Mouse (Mus musculus): ENCODE measurements around the gene H2-K1.
"Not testable (repeated sequence)": the region's sequence is repeated elsewhere in the genome, so short reads cannot be mapped to it uniquely, and the experiment has no call there.

Gene H2-K1

GRCm38 (mm10) chr17:33998697-33999096 is 1.4 kb downstream of the H2-K1 start:
- in situ Hi-C loops (cut with MboI; ENCODE audit: low pct_unique_long_range_greater_than_20kb in 1 of 2, low sequenced_read_pairs in 2 of 2, unreplicated experiment in 1 of 2): not testable (repeated sequence)

- in situ Hi-C loops (cut with MboI; ENCODE audit: low pct_unique_long_range_greater_than_20kb in 1 of 2, low sequenced_read_pairs in 2 of 2, unreplicated experiment in 1 of 2): not testable (repeated sequence)
Observed at GRCm38 (mm10) chr17:33997025-33997424, 3.1 kb downstream of the H2-K1 start.

- in situ Hi-C loops (cut with MboI; ENCODE audit: low pct_unique_long_range_greater_than_20kb in 1 of 2, low sequenced_read_pairs in 2 of 2, unreplicated experiment in 1 of 2): no loop called here
Observed at GRCm38 (mm10) chr17:33995651-33996050, 4.5 kb downstream of the H2-K1 start.

- in situ Hi-C loops (cut with MboI; ENCODE audit: low pct_unique_long_range_greater_than_20kb in 1 of 2, low sequenced_read_pairs in 2 of 2, unreplicated experiment in 1 of 2): no loop called here
Observed at GRCm38 (mm10) chr17:33994959-33995358, 5.2 kb downstream of the H2-K1 start.

- in situ Hi-C loops (cut with MboI; ENCODE audit: low pct_unique_long_range_greater_than_20kb in 1 of 2, low sequenced_read_pairs in 2 of 2, unreplicated experiment in 1 of 2): no loop called here
Observed at GRCm38 (mm10) chr17:33991788-33992664, 8.1 kb downstream of the H2-K1 start.

- in situ Hi-C loops (cut with MboI; ENCODE audit: low pct_unique_long_range_greater_than_20kb in 1 of 2, low sequenced_read_pairs in 2 of 2, unreplicated experiment in 1 of 2): not testable (repeated sequence)
Observed at GRCm38 (mm10) chr17:33982136-33982535, 18.0 kb downstream of the H2-K1 start.

- in situ Hi-C loops (cut with MboI; ENCODE audit: low pct_unique_long_range_greater_than_20kb in 1 of 2, low sequenced_read_pairs in 2 of 2, unreplicated experiment in 1 of 2): not testable (repeated sequence)
Observed at GRCm38 (mm10) chr17:33981192-33981909, 18.8 kb downstream of the H2-K1 start.

GRCm38 (mm10) chr17:33980181-33981035 is 19.7 kb downstream of the H2-K1 start:
- in situ Hi-C loops (cut with MboI; ENCODE audit: low pct_unique_long_range_greater_than_20kb in 1 of 2, low sequenced_read_pairs in 2 of 2, unreplicated experiment in 1 of 2): no loop called here

- in situ Hi-C loops (cut with MboI; ENCODE audit: low pct_unique_long_range_greater_than_20kb in 1 of 2, low sequenced_read_pairs in 2 of 2, unreplicated experiment in 1 of 2): no loop called here
Observed at GRCm38 (mm10) chr17:33979512-33980050, 20.6 kb downstream of the H2-K1 start.

- in situ Hi-C loops (cut with MboI; ENCODE audit: low pct_unique_long_range_greater_than_20kb in 1 of 2, low sequenced_read_pairs in 2 of 2, unreplicated experiment in 1 of 2): no loop called here
Observed at GRCm38 (mm10) chr17:33978631-33979031, 21.5 kb downstream of the H2-K1 start.

- in situ Hi-C loops (cut with MboI; ENCODE audit: low pct_unique_long_range_greater_than_20kb in 1 of 2, low sequenced_read_pairs in 2 of 2, unreplicated experiment in 1 of 2): no loop called here
Observed at GRCm38 (mm10) chr17:33977861-33978557, 22.1 kb downstream of the H2-K1 start.

- in situ Hi-C loops (cut with MboI; ENCODE audit: low pct_unique_long_range_greater_than_20kb in 1 of 2, low sequenced_read_pairs in 2 of 2, unreplicated experiment in 1 of 2): no loop called here
Observed at GRCm38 (mm10) chr17:33973572-33973971, 26.6 kb downstream of the H2-K1 start.

- in situ Hi-C loops (cut with MboI; ENCODE audit: low pct_unique_long_range_greater_than_20kb in 1 of 2, low sequenced_read_pairs in 2 of 2, unreplicated experiment in 1 of 2): no loop called here
Observed at GRCm38 (mm10) chr17:33972691-33973090, 27.5 kb downstream of the H2-K1 start.

GRCm38 (mm10) chr17:33969394-33969793 is 30.8 kb downstream of the H2-K1 start:
- in situ Hi-C loops (cut with MboI; ENCODE audit: low pct_unique_long_range_greater_than_20kb in 1 of 2, low sequenced_read_pairs in 2 of 2, unreplicated experiment in 1 of 2): loop anchor here in 1 of 2 experiments (5.0 kb wide), 1 partner anchor 33 kb away; the partner anchor contains the start of gene H2-K1

- in situ Hi-C loops (cut with MboI; ENCODE audit: low pct_unique_long_range_greater_than_20kb in 1 of 2, low sequenced_read_pairs in 2 of 2, unreplicated experiment in 1 of 2): loop anchor here in 1 of 2 experiments (5.0 kb wide), 1 partner anchor 33 kb away; the partner anchor contains the start of gene H2-K1
Observed at GRCm38 (mm10) chr17:33968927-33969326, 31.2 kb downstream of the H2-K1 start.

GRCm38 (mm10) chr17:33968489-33968888 is 31.7 kb downstream of the H2-K1 start:
- in situ Hi-C loops (cut with MboI; ENCODE audit: low pct_unique_long_range_greater_than_20kb in 1 of 2, low sequenced_read_pairs in 2 of 2, unreplicated experiment in 1 of 2): loop anchor here in 1 of 2 experiments (5.0 kb wide), 1 partner anchor 34 kb away; the partner anchor contains the start of gene H2-K1

GRCm38 (mm10) chr17:33965846-33966550 is 34.1 kb downstream of the H2-K1 start:
- in situ Hi-C loops (cut with MboI; ENCODE audit: low pct_unique_long_range_greater_than_20kb in 1 of 2, low sequenced_read_pairs in 2 of 2, unreplicated experiment in 1 of 2): loop anchor here in 1 of 2 experiments (5.0 kb wide), 1 partner anchor 36 kb away; the partner anchor contains the start of gene H2-K1

All from mouse embryonic stem cell (cell line).